Mouse (Mus musculus): ENCODE results near the gene Hemk1. TPM values are rescaled to one million over a fixed set of nuclear protein-coding genes. Genes with fewer than 3 reads are reported as not detected.

Hemk1 gene
- 8.2 and 8.7 TPM in 2 replicates for polyA plus RNA-seq (2014; fragmentation: Nextera tagmentation; extraction: Ambion mirVana)

- Histone ChIP-seq H3K27me3 (replicated peaks; ENCODE audit: control insufficient read depth, insufficient read depth, low read length) (peaks cover 6% of the 10 kb centered on the region), H3K4me1 (replicated peaks; ENCODE audit: control insufficient read depth, insufficient read depth, low read length) (peaks cover 11% of the 10 kb centered on the region), H3K27ac (ENCODE audit: low read depth, low read length) (peak within 1 kb of the TSS; percentile 34), H3K9me3 (ENCODE audit: control insufficient read depth, low read length) (no peaks in the 10 kb centered on the region), H3K4me3 (ENCODE audit: low read depth, low read length) (peak within 1 kb of the TSS; percentile 66), H3K36me3 (ENCODE audit: control insufficient read depth, insufficient read depth, low read length) (no peaks in the 10 kb centered on the region), H3K4me2 (peak within 1 kb of the TSS; percentile 92), H3K9ac (ENCODE audit: low read depth, low read length) (peak within 1 kb of the TSS; percentile 76)
- ATAC-seq (replicated peaks; ENCODE audit: low FRiP score) (peak; percentile 81), DNase-seq (ENCODE audit: low spot score) (peak; percentile 83)
- 6% methylated on average over 30 of the region's 30 CpGs for WGBS
Measured at GRCm38 (mm10) chr9:107338172-107338883, at the start of gene Hemk1. Hemk1 (minus strand) TSS chr9:107338350.

- no peak for ATAC-seq (replicated peaks; ENCODE audit: low FRiP score)
- no peak overlapping the region for H3K4me3 ChIP-seq (ENCODE audit: low read depth, low read length)
- H3K27ac ChIP-seq (ENCODE audit: low read depth, low read length): no peak overlapping the region
- H3K36me3 ChIP-seq (ENCODE audit: control insufficient read depth, insufficient read depth, low read length): no peaks in the 10 kb centered on the region
- no peak overlapping the region for H3K9ac ChIP-seq (ENCODE audit: low read depth, low read length)
- no peak overlapping the region for H3K4me2 ChIP-seq
- H3K27me3 ChIP-seq (replicated peaks; ENCODE audit: control insufficient read depth, insufficient read depth, low read length): peaks cover 39% of the 10 kb centered on the region
- H3K9me3 ChIP-seq (ENCODE audit: control insufficient read depth, low read length): no peaks in the 10 kb centered on the region
- no peak for DNase-seq (ENCODE audit: low spot score)
- 83% methylated on average over 3 of the region's 3 CpGs for WGBS
- H3K4me1 ChIP-seq (replicated peaks; ENCODE audit: control insufficient read depth, insufficient read depth, low read length): peaks cover 4% of the 10 kb centered on the region; the same call in 1 of the 2 replicates
Measured at GRCm38 (mm10) chr9:107387708-107388107, 49.6 kb upstream of the Hemk1 start.

- Histone ChIP-seq H3K27me3 (replicated peaks; ENCODE audit: control insufficient read depth, insufficient read depth, low read length) (peaks cover 45% of the 10 kb centered on the region), H3K4me3 (ENCODE audit: low read depth, low read length) (no peak overlapping the region), H3K27ac (ENCODE audit: low read depth, low read length) (no peak overlapping the region), H3K36me3 (ENCODE audit: control insufficient read depth, insufficient read depth, low read length) (no peaks in the 10 kb centered on the region), H3K9me3 (ENCODE audit: control insufficient read depth, low read length) (no peaks in the 10 kb centered on the region), H3K9ac (ENCODE audit: low read depth, low read length) (no peak overlapping the region), H3K4me1 (replicated peaks; ENCODE audit: control insufficient read depth, insufficient read depth, low read length) (peaks cover 4% of the 10 kb centered on the region; the same call in 1 of the 2 replicates), H3K4me2 (no peak overlapping the region)
- WGBS: 61% methylated on average over 3 of the region's 3 CpGs
- ATAC-seq (replicated peaks; ENCODE audit: low FRiP score): no peak
- DNase-seq (ENCODE audit: low spot score): no peak
Measured at GRCm38 (mm10) chr9:107386722-107387121, 48.6 kb upstream of the Hemk1 start.

- peaks cover 4% of the 10 kb centered on the region; the same call in 1 of the 2 replicates for H3K4me1 ChIP-seq (replicated peaks; ENCODE audit: control insufficient read depth, insufficient read depth, low read length)
- no peak for ATAC-seq (replicated peaks; ENCODE audit: low FRiP score)
- no peaks in the 10 kb centered on the region for H3K36me3 ChIP-seq (ENCODE audit: control insufficient read depth, insufficient read depth, low read length)
- no peak overlapping the region for H3K9ac ChIP-seq (ENCODE audit: low read depth, low read length)
- no peaks in the 10 kb centered on the region for H3K9me3 ChIP-seq (ENCODE audit: control insufficient read depth, low read length)
- no peak overlapping the region for H3K27ac ChIP-seq (ENCODE audit: low read depth, low read length)
- H3K27me3 ChIP-seq (replicated peaks; ENCODE audit: control insufficient read depth, insufficient read depth, low read length): peaks cover 68% of the 10 kb centered on the region
- no peak overlapping the region for H3K4me3 ChIP-seq (ENCODE audit: low read depth, low read length)
- no peak overlapping the region for H3K4me2 ChIP-seq
- DNase-seq (ENCODE audit: low spot score): no peak
- WGBS: 38% methylated on average over 3 of the region's 3 CpGs
Measured at GRCm38 (mm10) chr9:107384396-107384795, 46.2 kb upstream of the Hemk1 start.

GRCm38 (mm10) chr9:107381723-107382122 is 43.6 kb upstream of the Hemk1 start:
- no peak for DNase-seq (ENCODE audit: low spot score)

GRCm38 (mm10) chr9:107377961-107378512 is 39.9 kb upstream of the Hemk1 start:
- peak overlapping the region; percentile 40 for H3K4me3 ChIP-seq (ENCODE audit: low read depth, low read length)
- H3K4me1 ChIP-seq (replicated peaks; ENCODE audit: control insufficient read depth, insufficient read depth, low read length): peaks cover 8% of the 10 kb centered on the region
- H3K9me3 ChIP-seq (ENCODE audit: control insufficient read depth, low read length): no peaks in the 10 kb centered on the region
- WGBS: 2% methylated on average over 35 of the region's 35 CpGs
- H3K9ac ChIP-seq (ENCODE audit: low read depth, low read length): no peak overlapping the region
- no peak overlapping the region for H3K27ac ChIP-seq (ENCODE audit: low read depth, low read length)
- no peaks in the 10 kb centered on the region for H3K36me3 ChIP-seq (ENCODE audit: control insufficient read depth, insufficient read depth, low read length)
- H3K4me2 ChIP-seq: peak overlapping the region; percentile 60
- peaks cover 85% of the 10 kb centered on the region for H3K27me3 ChIP-seq (replicated peaks; ENCODE audit: control insufficient read depth, insufficient read depth, low read length)
- no peak for ATAC-seq (replicated peaks; ENCODE audit: low FRiP score)
- DNase-seq (ENCODE audit: low spot score): no peak

More at GRCm38 (mm10) chr9:107381723-107382122, 43.6 kb upstream of the Hemk1 start:
- Histone ChIP-seq H3K4me2 (no peak overlapping the region), H3K27me3 (replicated peaks; ENCODE audit: control insufficient read depth, insufficient read depth, low read length) (peaks cover 88% of the 10 kb centered on the region), H3K9ac (ENCODE audit: low read depth, low read length) (no peak overlapping the region), H3K9me3 (ENCODE audit: control insufficient read depth, low read length) (no peaks in the 10 kb centered on the region), H3K4me1 (replicated peaks; ENCODE audit: control insufficient read depth, insufficient read depth, low read length) (peaks cover 3% of the 10 kb centered on the region; the same call in 1 of the 2 replicates), H3K27ac (ENCODE audit: low read depth, low read length) (no peak overlapping the region), H3K36me3 (ENCODE audit: control insufficient read depth, insufficient read depth, low read length) (no peaks in the 10 kb centered on the region), H3K4me3 (ENCODE audit: low read depth, low read length) (no peak overlapping the region)
- ATAC-seq (replicated peaks; ENCODE audit: low FRiP score): no peak
- 11% methylated on average over 8 of the region's 8 CpGs for WGBS

GRCm38 (mm10) chr9:107375451-107375850 is 37.3 kb upstream of the Hemk1 start:
- H3K27ac ChIP-seq (ENCODE audit: low read depth, low read length): no peak overlapping the region; the same call in 1 of the 2 replicates
- no peak overlapping the region for H3K4me3 ChIP-seq (ENCODE audit: low read depth, low read length)
- 0 out of 2 replicates have a peak, but pooled peaks have one; percentile 40 for ATAC-seq (replicated peaks; ENCODE audit: low FRiP score)

GRCm38 (mm10) chr9:107374623-107375022 is 36.5 kb upstream of the Hemk1 start:
- no peak overlapping the region; the same call in 1 of the 2 replicates for H3K27ac ChIP-seq (ENCODE audit: low read depth, low read length)

More at GRCm38 (mm10) chr9:107375451-107375850, 37.3 kb upstream of the Hemk1 start:
- whole genome bisulfite sequencing: 28% methylated on average over 5 of the region's 5 CpGs
- H3K4me2 ChIP-seq: peak overlapping the region; percentile 37; the same call in 1 of the 2 replicates
- H3K4me1 ChIP-seq (replicated peaks; ENCODE audit: control insufficient read depth, insufficient read depth, low read length): peaks cover 16% of the 10 kb centered on the region
- H3K27me3 ChIP-seq (replicated peaks; ENCODE audit: control insufficient read depth, insufficient read depth, low read length): peaks cover 59% of the 10 kb centered on the region
- H3K36me3 ChIP-seq (ENCODE audit: control insufficient read depth, insufficient read depth, low read length): no peaks in the 10 kb centered on the region
- no peaks in the 10 kb centered on the region for H3K9me3 ChIP-seq (ENCODE audit: control insufficient read depth, low read length)
- no peak overlapping the region for H3K9ac ChIP-seq (ENCODE audit: low read depth, low read length)
- no peak for DNase-seq (ENCODE audit: low spot score)

More at GRCm38 (mm10) chr9:107374623-107375022, 36.5 kb upstream of the Hemk1 start:
- Histone ChIP-seq H3K9me3 (ENCODE audit: control insufficient read depth, low read length) (no peaks in the 10 kb centered on the region), H3K36me3 (ENCODE audit: control insufficient read depth, insufficient read depth, low read length) (no peaks in the 10 kb centered on the region), H3K4me1 (replicated peaks; ENCODE audit: control insufficient read depth, insufficient read depth, low read length) (peaks cover 21% of the 10 kb centered on the region), H3K9ac (ENCODE audit: low read depth, low read length) (no peak overlapping the region), H3K4me2 (peak overlapping the region; percentile 37), H3K4me3 (ENCODE audit: low read depth, low read length) (no peak overlapping the region), H3K27me3 (replicated peaks; ENCODE audit: control insufficient read depth, insufficient read depth, low read length) (peaks cover 50% of the 10 kb centered on the region)
- ATAC-seq (replicated peaks; ENCODE audit: low FRiP score): peak; percentile 25; the same call in 1 of the 2 replicates
- DNase-seq (ENCODE audit: low spot score): no peak
- WGBS: 5% methylated on average over 8 of the region's 8 CpGs
